Mouse (Mus musculus) brain, embryonic 18.5 days (tissue): ENCODE measurements around the gene Eif2ak3.

Experiments
- DNase-seq: peaks from one replicate; pipeline ENCODE4 v3.0.0-alpha.2; 2012; ENCODE audit warnings: low read depth, low spot score

Eif2ak3 gene

GRCm38 (mm10) chr6:70899594-70900003 lies 55.3 kb downstream of the Eif2ak3 start:
- no peak for DNase-seq

GRCm38 (mm10) chr6:70903689-70904088 lies 59.4 kb downstream of the Eif2ak3 start:
- no peak for DNase-seq

- no peak for DNase-seq
These were observed 65.3 kb downstream of the Eif2ak3 start for GRCm38 (mm10) chr6:70909572-70909971.

GRCm38 (mm10) chr6:70910285-70910684 lies 66.0 kb downstream of the Eif2ak3 start:
- no peak for DNase-seq

- DNase-seq, result no peak
These were observed 67.5 kb downstream of the Eif2ak3 start for GRCm38 (mm10) chr6:70911668-70912395.

- no peak for DNase-seq
These were observed 68.1 kb downstream of the Eif2ak3 start for GRCm38 (mm10) chr6:70912396-70912765.

GRCm38 (mm10) chr6:70918827-70919226 lies 74.5 kb downstream of the Eif2ak3 start, which contains the start of gene Tex37:
Gene Tex37, minus strand, starts transcription at chr6:70918927.
- no peak for DNase-seq

- DNase-seq, result no peak
These were observed 77.2 kb downstream of the Eif2ak3 start for GRCm38 (mm10) chr6:70921274-70922074.

GRCm38 (mm10) chr6:70931801-70932200 lies 87.5 kb downstream of the Eif2ak3 start:
- no peak for DNase-seq

- DNase-seq, result no peak
These were observed 109.0 kb downstream of the Eif2ak3 start for GRCm38 (mm10) chr6:70953274-70953673.

GRCm38 (mm10) chr6:70954040-70954439 lies 109.7 kb downstream of the Eif2ak3 start:
- DNase-seq, result no peak
